Mouse (Mus musculus): ENCODE measurements around the gene Tcaf2.

DNA sequence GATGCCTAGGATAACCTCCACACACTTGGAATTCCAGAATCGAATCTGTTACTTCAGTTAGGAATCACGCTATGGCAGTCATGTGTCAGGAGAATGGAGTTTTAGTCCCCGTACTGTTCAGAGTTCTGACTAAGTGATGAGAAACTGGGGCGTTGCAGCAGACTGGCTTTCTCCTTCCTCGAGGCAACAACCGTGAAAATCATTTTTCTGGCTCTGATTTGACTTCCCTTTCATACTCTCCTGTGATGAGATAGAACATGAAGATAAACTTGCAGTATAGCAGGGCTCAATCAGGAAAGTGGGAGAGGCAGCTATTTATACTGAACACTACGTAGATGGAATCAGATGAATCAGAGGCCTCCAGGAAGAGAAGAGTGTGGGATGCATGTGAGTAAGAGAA lies 35.0 kb upstream of the Tcaf2 start:
- no peak for TF ChIP-seq POLR2A (IDR thresholded peaks at IDR 0.05; ENCODE audit: extremely low read depth, insufficient read depth, low read length)
- TF ChIP-seq CTCF (IDR thresholded peaks at IDR 0.05; ENCODE audit: low read depth, low read length) = no peak

Measured in liver, adult 2 months (tissue).